Mouse (Mus musculus) limb, embryonic 13.5 days (tissue): Measurements from ENCODE around the gene Ncan. TPM values are rescaled to one million over a fixed set of nuclear protein-coding genes. Genes with fewer than 3 reads are reported as not detected.
A peak's percentile ranks its signal among the peaks of the same experiment; 100 is the strongest.

ENCODE experiments used
- ATAC-seq: fragments of 200-750 bp; cut with Nextera tagmentation; 2 replicates; pipeline ENCODE4 v1.8.0; 2017; ENCODE audit warnings: low read depth, moderate number of reproducible peaks, moderate TSS enrichment; ENCODE audit not compliant: low FRiP score
- H3K27ac ChIP-seq: fragments of 300-500 bp; sonication (generic); 2 replicates; pipeline ENCODE4 v1.5.1; 2015; ENCODE audit warnings: inconsistent platforms, mild to moderate bottlenecking, moderate library complexity
- H3K27me3 ChIP-seq: fragments of 300-500 bp; sonication (generic); 2 replicates; pipeline ENCODE4 v1.6.1; 2015; ENCODE audit warnings: mild to moderate bottlenecking, inconsistent platforms
- H3K36me3 ChIP-seq: fragments of 300-500 bp; sonication (generic); 2 replicates; pipeline ENCODE4 v1.6.1; 2015; ENCODE audit warnings: inconsistent platforms, mild to moderate bottlenecking, moderate library complexity
- H3K4me1 ChIP-seq: fragments of 300-500 bp; sonication (generic); 2 replicates; pipeline ENCODE4 v1.6.1; 2015; ENCODE audit warnings: inconsistent platforms
- H3K4me2 ChIP-seq: fragments of 300-500 bp; sonication (generic); replicated peaks from 2 replicates; pipeline ENCODE4 v1.6.1; 2015; ENCODE audit warnings: inconsistent platforms, mild to moderate bottlenecking, moderate library complexity
- H3K4me3 ChIP-seq: fragments of 300-500 bp; sonication (generic); 2 replicates; pipeline ENCODE4 v1.5.1; 2015; ENCODE audit warnings: moderate library complexity, mild to moderate bottlenecking, inconsistent platforms
- H3K9ac ChIP-seq: fragments of 300-500 bp; sonication (generic); 2 replicates; pipeline ENCODE4 v1.6.1; 2015; ENCODE audit warnings: mild to moderate bottlenecking, inconsistent platforms
- H3K9me3 ChIP-seq: fragments of 300-500 bp; sonication (generic); 2 replicates; pipeline ENCODE4 v1.6.1; 2016; ENCODE audit warnings: inconsistent platforms
- WGBS: fragments of 180-500 bp; shearing (Covaris S2); methylation state at CpG from one replicate; pipeline ENCODE4 v1.1.7; 2015; 5-methylcytosine and 5-hydroxymethylcytosine counted together
- polyA plus RNA-seq: library from polyadenylated mRNA; unstranded; fragments of >200 nt; fragmentation: Nextera tagmentation; extraction: Ambion mirVana; gene quantifications from 2 replicates; pipeline ENCODE4 v1.2.1, GENCODE M21; 2015

Ncan gene
- polyA plus RNA-seq, 1 experiment from 2014 or later = 0.67 TPM

GRCm38 (mm10) chr8:70099276-70099675 is 21.4 kb downstream of the Ncan start:
- Histone ChIP-seq H3K27ac (no peak overlapping the region), H3K9ac (no peak overlapping the region), H3K4me3 (no peak overlapping the region), H3K4me1 (no peaks in the 10 kb centered on the region), H3K27me3 (0 out of 2 replicates have a peak, but pooled peaks cover 5% of the 10 kb centered on the region), H3K9me3 (peaks cover 9% of the 10 kb centered on the region), H3K4me2 (no peak overlapping the region), H3K36me3 (no peaks in the 10 kb centered on the region)
- no peak for ATAC-seq
- 73% methylated on average over 8 of the region's 8 CpGs for WGBS

- Histone ChIP-seq H3K9ac (no peak overlapping the region), H3K27me3 (peaks cover 57% of the 10 kb centered on the region), H3K4me1 (peaks cover 7% of the 10 kb centered on the region; the same call in 1 of the 2 replicates), H3K9me3 (peaks cover 6% of the 10 kb centered on the region), H3K4me3 (no peak overlapping the region), H3K4me2 (no peak overlapping the region), H3K27ac (no peak overlapping the region), H3K36me3 (no peaks in the 10 kb centered on the region)
- no peak for ATAC-seq
- 43% methylated on average over 8 of the region's 8 CpGs for WGBS
These were observed 27.9 kb downstream of the Ncan start for GRCm38 (mm10) chr8:70092786-70093185.

GRCm38 (mm10) chr8:70089296-70089960 is 31.2 kb downstream of the Ncan start:
- WGBS = 68% methylated on average over 9 of the region's 9 CpGs
- Histone ChIP-seq H3K36me3 (no peaks in the 10 kb centered on the region), H3K4me3 (no peak overlapping the region), H3K27me3 (peaks cover 87% of the 10 kb centered on the region), H3K4me2 (no peak overlapping the region), H3K9ac (no peak overlapping the region), H3K9me3 (no peaks in the 10 kb centered on the region), H3K4me1 (peaks cover 13% of the 10 kb centered on the region), H3K27ac (no peak overlapping the region)
- no peak for ATAC-seq

- Histone ChIP-seq H3K27me3 (peaks cover 92% of the 10 kb centered on the region), H3K4me1 (peaks cover 27% of the 10 kb centered on the region), H3K9ac (peak overlapping the region; percentile 54), H3K9me3 (no peaks in the 10 kb centered on the region), H3K27ac (no peak overlapping the region), H3K4me2 (peak overlapping the region; percentile 75), H3K36me3 (no peaks in the 10 kb centered on the region), H3K4me3 (peak overlapping the region; percentile 43)
- WGBS = 5% methylated on average over 56 of the region's 56 CpGs
- peak; percentile 48; the same call in 1 of the 2 replicates for ATAC-seq
These were observed 32.6 kb downstream of the Ncan start for GRCm38 (mm10) chr8:70087836-70088650.

GRCm38 (mm10) chr8:70087237-70087636 is 33.4 kb downstream of the Ncan start:
- H3K27ac ChIP-seq = no peak overlapping the region
- no peaks in the 10 kb centered on the region for H3K9me3 ChIP-seq
- ATAC-seq = no peak
- WGBS = 7% methylated on average over 7 of the region's 7 CpGs
- H3K9ac ChIP-seq = no peak overlapping the region; the same call in 1 of the 2 replicates
- H3K4me1 ChIP-seq = peaks cover 28% of the 10 kb centered on the region
- H3K4me2 ChIP-seq = no peak overlapping the region
- no peak overlapping the region for H3K4me3 ChIP-seq
- peaks cover 100% of the 10 kb centered on the region for H3K27me3 ChIP-seq
- H3K36me3 ChIP-seq = no peaks in the 10 kb centered on the region

GRCm38 (mm10) chr8:70086151-70086550 is 34.5 kb downstream of the Ncan start:
- Histone ChIP-seq H3K4me1 (peaks cover 28% of the 10 kb centered on the region), H3K27ac (no peak overlapping the region), H3K27me3 (peaks cover 100% of the 10 kb centered on the region), H3K9ac (no peak overlapping the region), H3K4me2 (no peak overlapping the region), H3K4me3 (no peak overlapping the region), H3K36me3 (no peaks in the 10 kb centered on the region), H3K9me3 (no peaks in the 10 kb centered on the region)
- ATAC-seq = no peak
- 46% methylated on average over 1 of the region's 1 CpGs for WGBS

- no peak for ATAC-seq
- Histone ChIP-seq H3K27me3 (peaks cover 88% of the 10 kb centered on the region), H3K36me3 (no peaks in the 10 kb centered on the region), H3K9me3 (no peaks in the 10 kb centered on the region), H3K4me1 (peaks cover 28% of the 10 kb centered on the region), H3K27ac (no peak overlapping the region), H3K4me3 (peak overlapping the region; percentile 46), H3K9ac (peak overlapping the region; percentile 60), H3K4me2 (peak overlapping the region; percentile 79)
- WGBS = 1% methylated on average over 71 of the region's 71 CpGs
These were observed 36.2 kb downstream of the Ncan start for GRCm38 (mm10) chr8:70084191-70085065.

GRCm38 (mm10) chr8:70083285-70083684 is 37.4 kb downstream of the Ncan start, which contains the start of gene Hapln4:
Gene Hapln4, plus strand, starts transcription at chr8:70083457.
- no peaks in the 10 kb centered on the region for H3K9me3 ChIP-seq
- no peak for ATAC-seq
- H3K27ac ChIP-seq = no peak within 1 kb of the TSS
- peaks cover 26% of the 10 kb centered on the region for H3K4me1 ChIP-seq
- peak within 1 kb of the TSS; percentile 46 for H3K4me3 ChIP-seq
- H3K27me3 ChIP-seq = peaks cover 77% of the 10 kb centered on the region
- peak within 1 kb of the TSS; percentile 79 for H3K4me2 ChIP-seq
- no peaks in the 10 kb centered on the region for H3K36me3 ChIP-seq
- H3K9ac ChIP-seq = peak within 1 kb of the TSS; percentile 60
- WGBS = under 1% methylated on average over 26 of the region's 26 CpGs

GRCm38 (mm10) chr8:70081976-70082375 is 38.7 kb downstream of the Ncan start:
- H3K27ac ChIP-seq = no peak overlapping the region
- no peak for ATAC-seq
- WGBS = 80% methylated on average over 2 of the region's 2 CpGs
- H3K9ac ChIP-seq = no peak overlapping the region
- H3K36me3 ChIP-seq = no peaks in the 10 kb centered on the region
- H3K4me2 ChIP-seq = no peak overlapping the region
- no peaks in the 10 kb centered on the region for H3K9me3 ChIP-seq
- no peak overlapping the region for H3K4me3 ChIP-seq
- peaks cover 18% of the 10 kb centered on the region for H3K4me1 ChIP-seq
- peaks cover 64% of the 10 kb centered on the region for H3K27me3 ChIP-seq

- no peak for ATAC-seq
- Histone ChIP-seq H3K9ac (no peak overlapping the region), H3K4me2 (no peak overlapping the region), H3K27me3 (peaks cover 13% of the 10 kb centered on the region), H3K4me1 (0 out of 2 replicates have a peak, but pooled peaks cover 9% of the 10 kb centered on the region), H3K9me3 (no peaks in the 10 kb centered on the region), H3K27ac (no peak overlapping the region), H3K36me3 (peaks cover 36% of the 10 kb centered on the region), H3K4me3 (no peak overlapping the region)
- 78% methylated on average over 1 of the region's 1 CpGs for WGBS
These were observed 47.0 kb downstream of the Ncan start for GRCm38 (mm10) chr8:70073682-70074081.

- Histone ChIP-seq H3K4me2 (peak overlapping the region; percentile 54), H3K9ac (peak overlapping the region; percentile 48; the same call in 1 of the 2 replicates), H3K27me3 (peaks cover 13% of the 10 kb centered on the region), H3K4me1 (0 out of 2 replicates have a peak, but pooled peaks cover 9% of the 10 kb centered on the region), H3K4me3 (no peak overlapping the region), H3K36me3 (peaks cover 42% of the 10 kb centered on the region), H3K27ac (no peak overlapping the region), H3K9me3 (no peaks in the 10 kb centered on the region)
- 63% methylated on average over 8 of the region's 8 CpGs for WGBS
- ATAC-seq = no peak
These were observed 47.6 kb downstream of the Ncan start for GRCm38 (mm10) chr8:70073120-70073519.
